ENCODE assay signal across 11 mouse cellular contexts in genomic region chr5:75934201-75934600, GRCm38 (mm10). TPM values are rescaled to one million over a fixed set of nuclear protein-coding genes. Genes with fewer than 3 reads are reported as not detected.
DNase-seq lines count a peak whose midpoint lies in the region; ATAC-seq and TF ChIP-seq lines count a peak whose summit lies in the region.
"Had no signal": no experiment of that assay in that cellular context is flagged by ENCODE, and none has a peak within 500 bp of the region (broad histone marks: within the 10 kb centered on the region; RNA-seq: fewer than 3 reads in every experiment).

No protein-coding gene starts in this region.

- no peak overlapping the region for H3K4me2 ChIP-seq in heart, embryonic 15.5 days
- no peak overlapping the region for H3K4me2 ChIP-seq in lung, embryonic 16.5 days (ENCODE audit: low read depth, low read length)
- H3K4me2 ChIP-seq: hindbrain, embryonic 15.5 days had no signal

- DNase-seq in heart, adult 18-20 months, result no peak
- DNase-seq in lung, adult 18-20 months, result no peak
- DNase-seq in thymus, postnatal 36 days, result peak; percentile 8 to 36
- DNase-seq in right cerebral cortex, postnatal 10 days (ENCODE audit: low spot score in 2 of 2), result no peak
- DNase-seq: cerebellum, adult 9-10 months had no signal

- H3K9ac ChIP-seq in heart, embryonic 15.5 days, result no peak overlapping the region
- no peak overlapping the region for H3K9ac ChIP-seq in lung, embryonic 16.5 days (ENCODE audit: low read length)
- H3K9ac ChIP-seq: hindbrain, embryonic 15.5 days; liver, embryonic 14.5 days had no signal

- no peak for ATAC-seq in heart, embryonic 15.5 days (replicated peaks; ENCODE audit: insufficient number of reproducible peaks, insufficient read depth, low FRiP score, low read depth)
- ATAC-seq in lung, embryonic 16.5 days (ENCODE audit: low read depth), result peak; percentile 8; the same call in 1 of the 2 replicates

- no peaks in the 10 kb centered on the region for H3K9me3 ChIP-seq in heart, embryonic 15.5 days (replicated peaks)
- H3K9me3 ChIP-seq in lung, embryonic 16.5 days (ENCODE audit: control insufficient read depth, low read length), result no peaks in the 10 kb centered on the region
- H3K9me3 ChIP-seq: hindbrain, embryonic 15.5 days; midbrain, embryonic 10.5 days had no signal

- no peaks in the 10 kb centered on the region for H3K36me3 ChIP-seq in heart, embryonic 15.5 days
- no peaks in the 10 kb centered on the region; the same call in 1 of the 2 replicates for H3K36me3 ChIP-seq in lung, embryonic 16.5 days (ENCODE audit: control insufficient read depth, insufficient read depth, low read length)
- H3K36me3 ChIP-seq: hindbrain, embryonic 15.5 days; midbrain, embryonic 10.5 days had no signal

- no peaks in the 10 kb centered on the region for H3K27me3 ChIP-seq in heart, embryonic 15.5 days
- H3K27me3 ChIP-seq in lung, embryonic 16.5 days (ENCODE audit: control insufficient read depth, insufficient read depth, low read depth, low read length), result no peaks in the 10 kb centered on the region
- H3K27me3 ChIP-seq: hindbrain, embryonic 15.5 days had no signal

- H3K4me1 ChIP-seq in heart, embryonic 15.5 days (replicated peaks), result peaks cover 35% of the 10 kb centered on the region
- H3K4me1 ChIP-seq in lung, embryonic 16.5 days (replicated peaks; ENCODE audit: control insufficient read depth, insufficient read depth, low read length), result peaks cover 6% of the 10 kb centered on the region; the same call in 1 of the 2 replicates
- H3K4me1 ChIP-seq in bone marrow macrophage, adult 2 months (ENCODE audit: control insufficient read depth, insufficient read depth, low read length), result peaks cover 21% of the 10 kb centered on the region
- H3K4me1 ChIP-seq: hindbrain, embryonic 15.5 days had no signal

- 77% methylated on average over 10 of the region's 10 CpGs for WGBS in heart, embryonic 15.5 days
- WGBS in lung, embryonic 16.5 days, result 77% methylated on average over 10 of the region's 10 CpGs

- no peak for TF ChIP-seq CTCF in bone marrow macrophage, adult 2 months (IDR thresholded peaks at IDR 0.05; ENCODE audit: low read depth, low read length)

- peak overlapping the region; percentile 79 for H3K27ac ChIP-seq in heart, embryonic 15.5 days
- H3K27ac ChIP-seq in lung, embryonic 16.5 days (ENCODE audit: low read length), result peak overlapping the region; percentile 60
- H3K27ac ChIP-seq in bone marrow macrophage, adult 2 months (ENCODE audit: insufficient read depth, low read depth, low read length), result peak overlapping the region; percentile 79
- H3K27ac ChIP-seq: hindbrain, embryonic 15.5 days; liver, embryonic 14.5 days; midbrain, embryonic 10.5 days had no signal

- no peak overlapping the region for H3K4me3 ChIP-seq in heart, embryonic 15.5 days
- no peak overlapping the region for H3K4me3 ChIP-seq in lung, embryonic 16.5 days (ENCODE audit: low read length)
- no peak overlapping the region for H3K4me3 ChIP-seq in bone marrow macrophage, adult 2 months (ENCODE audit: insufficient read depth, low read length)
- H3K4me3 ChIP-seq: hindbrain, embryonic 15.5 days; midbrain, embryonic 10.5 days had no signal

- TF ChIP-seq POLR2A in bone marrow macrophage, adult 2 months (IDR thresholded peaks at IDR 0.05; ENCODE audit: borderline replicate concordance, low read depth, low read length), result no peak

RNA-seq across cellular contexts. Expression of gene Kdr, which starts 44.1 kb away (rescaled TPM):
- 35.4 and 35.6 TPM in 2 replicates for polyA plus RNA-seq in heart, embryonic 15.5 days (2015; fragmentation: Nextera tagmentation; extraction: Ambion mirVana)
- total RNA-seq in heart, adult 18-20 months (2021), result 10 to 100 TPM; 48.5 to 69.9 TPM
- 65.0 and 69.4 TPM in 2 replicates for polyA plus RNA-seq in lung, embryonic 16.5 days (2015; fragmentation: Nextera tagmentation; extraction: Ambion mirVana)
- 2.1 and 2.8 TPM in 2 replicates for polyA plus RNA-seq in bone marrow macrophage, adult 2 months (2012; ENCODE audit: insufficient read depth, insufficient read length, missing spikeins)

Comparison
In these comparisons a context has a peak if more than half of its experiments do, and no peak if none do; other contexts are left out.
1. DNase-seq: peak in thymus, postnatal 36 days (2 of 2); none in heart, adult 18-20 months (0 of 2), lung, adult 18-20 months (0 of 2) and right cerebral cortex, postnatal 10 days (0 of 2).
2. Peak in every context shown above with its lines, with median percentiles within 50 percentile points of each other: H3K27ac ChIP-seq.